Mouse (Mus musculus): ENCODE measurements at regions not wholly inside any gene's neighbourhood (a gene's known extent, or its start where the extent isn't known, plus 50 kb on each side); places are given as distances from the start of the nearest gene placed in this dataset.
"Not testable (repeated sequence)": the region's sequence is repeated elsewhere in the genome, so short reads cannot be mapped to it uniquely, and the experiment has no call there.

GRCm38 (mm10) chr3:109224526-109224925 lies 101.6 kb downstream of the Slc25a24 start:
- DNase-seq (ENCODE audit: low read depth, low spot score): no peak

- no peak for DNase-seq (ENCODE audit: low read depth, low spot score)
These were observed 106.2 kb upstream of the Vav3 start for GRCm38 (mm10) chr3:109234275-109234674.

DNA sequence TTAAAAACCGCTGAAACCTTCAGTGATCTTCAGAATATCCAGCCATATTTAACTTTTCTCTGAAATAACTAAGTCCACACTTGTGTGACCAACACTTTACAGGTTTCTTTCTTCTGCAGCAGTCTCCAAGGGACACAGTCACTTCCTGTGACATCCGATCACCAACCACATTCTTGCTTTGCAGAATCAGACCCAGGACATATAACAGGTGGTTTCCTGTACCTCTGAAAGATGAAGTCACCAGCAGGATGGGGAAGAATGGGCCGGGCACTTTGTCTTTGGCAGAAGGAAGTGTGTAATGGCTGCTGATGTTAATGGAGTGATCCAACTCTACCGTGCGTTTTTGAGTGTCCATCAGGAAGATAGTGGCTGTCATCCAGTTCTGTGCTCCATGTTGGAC lies 103.5 kb upstream of the Vav3 start:
- no peak for DNase-seq (ENCODE audit: low read depth, low spot score)

DNA sequence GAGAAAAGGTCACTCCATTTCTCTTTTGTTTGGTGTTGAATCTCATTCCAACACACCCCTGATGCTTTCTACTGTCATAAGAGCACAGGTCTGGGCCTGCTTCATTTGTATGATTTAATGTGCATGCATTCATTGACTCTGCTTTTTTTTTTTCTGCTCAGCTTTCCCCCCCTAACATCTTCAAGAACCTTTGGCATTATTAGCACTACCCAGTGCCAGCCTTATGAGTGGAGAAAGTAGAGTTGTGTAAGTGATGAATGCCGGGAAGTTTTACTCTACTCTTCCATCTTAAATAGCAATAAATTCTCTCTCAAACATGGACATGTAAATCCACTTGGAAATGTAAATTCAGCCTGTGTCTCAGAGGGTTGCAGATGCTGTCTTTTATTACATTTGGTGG lies 97.0 kb upstream of the Vav3 start:
- DNase-seq (ENCODE audit: low read depth, low spot score): no peak

GRCm38 (mm10) chr3:109248801-109249200 lies 91.7 kb upstream of the Vav3 start:
- DNase-seq (ENCODE audit: low read depth, low spot score): no peak

DNA sequence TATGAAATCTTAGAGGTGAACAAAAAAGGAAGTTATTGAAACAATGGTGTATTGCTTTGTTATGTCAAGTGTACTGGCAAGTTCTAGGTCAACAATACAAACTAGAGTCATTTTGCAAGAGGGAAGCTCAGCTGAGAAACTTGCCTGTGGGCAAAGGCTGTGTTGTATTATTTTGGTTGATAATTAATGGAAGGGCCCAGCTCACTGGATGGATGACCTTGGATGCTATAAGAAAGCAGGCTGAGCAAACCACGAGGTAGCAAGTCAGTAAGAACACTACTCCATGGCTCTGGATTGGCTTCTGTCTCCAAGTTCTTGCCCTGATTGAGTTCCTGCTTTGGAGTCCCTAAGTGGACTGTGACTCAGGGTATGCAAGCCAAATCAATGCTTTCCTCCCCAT lies 91.1 kb upstream of the Vav3 start:
- no peak for DNase-seq (ENCODE audit: low read depth, low spot score)

- no peak for DNase-seq (ENCODE audit: low read depth, low spot score)
These were observed 90.5 kb upstream of the Vav3 start for GRCm38 (mm10) chr3:109249989-109250388.

DNA sequence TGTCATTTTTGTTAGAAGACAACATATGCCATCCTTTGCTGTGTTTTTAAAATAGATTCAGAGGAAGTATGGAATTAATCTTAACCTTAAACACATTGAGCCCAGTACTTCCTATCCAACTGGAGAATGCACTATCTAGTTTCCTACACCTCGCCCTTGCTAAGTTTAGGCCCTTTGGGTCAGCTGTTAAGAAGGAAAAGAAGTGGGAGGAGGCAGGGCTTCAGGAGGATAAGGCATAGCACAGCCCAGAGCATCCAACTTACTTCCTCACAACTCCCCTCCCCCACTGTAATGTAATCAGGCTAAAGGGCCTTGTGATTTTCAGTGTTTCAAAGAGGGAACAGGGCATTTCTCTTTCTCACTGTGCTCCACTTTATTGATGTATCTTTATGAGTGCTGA lies 88.7 kb upstream of the Vav3 start:
- DNase-seq (ENCODE audit: low read depth, low spot score): no peak

DNA sequence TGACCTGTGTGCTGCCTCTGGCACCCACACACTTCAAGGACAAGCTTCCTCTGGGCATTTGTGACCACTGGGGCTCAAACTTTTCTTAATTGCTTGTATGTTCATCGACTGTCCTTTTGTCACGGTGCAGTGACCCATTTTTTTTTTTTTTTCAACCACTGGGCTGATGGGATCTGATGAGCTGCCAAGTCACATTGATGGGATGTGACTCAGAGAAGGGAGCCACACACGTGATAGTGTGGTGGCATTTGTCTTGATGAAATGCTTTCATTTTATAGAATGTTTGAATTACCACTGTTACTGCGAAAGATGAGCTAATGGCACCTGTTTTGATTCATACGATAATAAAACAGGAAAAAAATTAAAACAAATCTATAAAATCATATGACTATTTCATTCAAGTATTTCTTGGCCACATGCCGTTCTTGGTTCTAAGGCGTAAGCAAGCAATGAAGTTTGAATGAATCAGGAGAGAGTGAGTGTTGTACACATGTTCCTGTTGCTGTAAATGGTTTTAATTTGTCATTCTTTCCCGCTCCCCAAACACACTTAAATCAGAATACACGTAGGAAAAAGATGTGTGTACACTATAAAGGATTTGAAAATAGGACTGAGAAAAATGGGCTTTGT lies 86.3 kb upstream of the Vav3 start:
- DNase-seq (ENCODE audit: low read depth, low spot score): peak; percentile 28

GRCm38 (mm10) chr3:109254957-109255356 lies 85.5 kb upstream of the Vav3 start:
- DNase-seq (ENCODE audit: low read depth, low spot score): no peak

DNA sequence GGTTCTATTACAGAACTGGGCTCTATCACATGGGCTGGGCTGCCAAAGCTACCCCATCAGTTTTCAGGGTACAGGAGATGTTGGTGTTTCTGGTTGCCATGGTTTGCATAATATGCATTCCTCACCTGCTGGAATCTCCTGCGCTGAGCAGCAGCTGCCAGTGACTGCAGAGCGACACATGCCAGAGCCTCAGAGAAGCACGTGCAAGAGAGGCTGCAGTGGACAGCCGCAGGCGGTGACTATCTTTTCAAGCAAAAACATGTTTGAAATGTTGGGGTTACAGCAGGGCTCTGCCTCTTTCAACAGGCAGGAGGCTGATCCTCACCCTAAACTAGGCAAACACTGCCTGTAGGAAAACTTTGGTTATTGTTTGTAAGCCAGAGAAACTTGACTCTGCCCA lies 83.7 kb upstream of the Vav3 start:
- DNase-seq (ENCODE audit: low read depth, low spot score): no peak

DNA sequence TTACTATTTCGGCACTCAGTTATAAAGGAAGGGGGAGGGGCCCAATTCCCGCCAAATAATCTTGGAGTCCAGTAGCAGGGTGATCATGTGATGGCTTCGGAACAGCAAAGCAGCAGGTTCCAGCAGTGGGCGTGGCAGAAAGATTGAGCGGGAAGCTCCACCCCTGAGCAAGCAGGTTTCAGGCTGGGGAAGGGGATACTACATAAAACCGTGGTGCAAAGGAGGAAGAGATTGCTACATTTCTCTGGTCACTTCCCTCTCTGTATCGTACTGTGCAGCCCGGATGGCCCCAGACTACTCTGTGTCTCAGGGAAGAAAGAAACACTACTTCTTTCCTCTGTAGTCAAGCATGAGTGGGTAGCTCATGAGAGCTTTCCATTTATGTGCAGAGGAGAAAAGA lies 73.5 kb upstream of the Vav3 start:
- DNase-seq (ENCODE audit: low read depth, low spot score): not testable (repeated sequence)

DNA sequence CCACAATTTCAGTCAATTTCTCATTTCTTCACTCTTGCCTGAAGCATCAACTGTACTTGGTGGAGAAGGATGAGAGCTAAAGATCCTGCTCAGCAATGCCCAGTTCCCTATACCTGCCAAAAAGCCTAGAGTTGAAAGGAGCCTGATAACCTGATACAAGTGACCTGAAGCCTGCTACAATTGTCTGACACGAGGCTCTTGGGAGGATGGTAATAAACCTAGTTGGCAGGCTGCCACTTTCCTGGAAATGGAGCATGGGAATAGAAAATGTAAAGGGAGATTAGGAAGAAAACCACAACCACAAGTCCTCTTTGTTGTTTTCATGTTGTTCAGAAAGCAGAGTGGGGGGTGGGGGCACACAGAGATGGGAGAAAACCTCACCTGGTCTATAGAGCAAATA lies 69.7 kb upstream of the Vav3 start:
- no peak for DNase-seq (ENCODE audit: low read depth, low spot score)

- DNase-seq (ENCODE audit: low read depth, low spot score): no peak
These were observed 67.2 kb upstream of the Vav3 start for GRCm38 (mm10) chr3:109273074-109273801.

GRCm38 (mm10) chr3:109273802-109274155 lies 66.7 kb upstream of the Vav3 start:
- no peak for DNase-seq (ENCODE audit: low read depth, low spot score)

DNA sequence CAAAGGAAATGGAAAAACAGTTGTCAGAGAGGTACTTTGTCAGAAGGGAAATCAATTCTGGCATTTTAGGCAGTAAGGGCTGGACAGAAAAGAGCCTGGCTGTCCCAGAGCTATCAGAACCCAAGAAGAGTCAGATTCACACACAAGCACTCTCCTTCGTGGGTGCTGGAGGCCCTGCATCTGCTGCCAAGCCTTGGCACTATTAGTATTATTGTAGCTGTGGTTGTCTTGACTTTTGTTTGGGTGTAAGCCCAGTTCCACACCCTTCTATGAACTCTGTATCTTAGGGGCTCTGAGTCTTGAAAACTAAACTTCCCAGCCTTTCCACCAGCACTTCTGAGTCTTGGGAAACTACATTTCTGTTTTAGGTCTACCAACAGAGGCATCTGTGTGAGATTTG lies 61.4 kb upstream of the Vav3 start:
- no peak for DNase-seq (ENCODE audit: low read depth, low spot score)

- no peak for DNase-seq (ENCODE audit: low read depth, low spot score)
These were observed 53.9 kb upstream of the Vav3 start for GRCm38 (mm10) chr3:109286590-109286989.

Measured in retina, postnatal 7 days (tissue).